Mouse (Mus musculus) kidney, adult 2 months (tissue): Measurements from ENCODE around the gene Krt42.

ENCODE experiments used
- CTCF ChIP-seq: fragments of 200-500 bp; conservative IDR thresholded peaks from 2 replicates; pipeline ENCODE4 v1.5.1; 2011; ENCODE audit warnings: low read depth, mild to moderate bottlenecking, control low read depth, low read length, moderate library complexity, mixed read lengths; ENCODE audit not compliant: insufficient read depth, insufficient read length
- POLR2A ChIP-seq: fragments of 200-500 bp; IDR thresholded peaks from one replicate; pipeline ENCODE4 v1.6.1; 2011; ENCODE audit warnings: low read depth, low read length, control low read depth

GRCm38 (mm10) chr11:100295308-100295707 is 25.6 kb upstream of the Krt42 start:
- TF ChIP-seq CTCF (peak; percentile 100; the same call in 1 of the 2 replicates), POLR2A (no peak)
